Mouse (Mus musculus): ENCODE measurements around the gene Triobp. TPM values are rescaled to one million over a fixed set of nuclear protein-coding genes. Genes with fewer than 3 reads are reported as not detected.

The Triobp gene
- polyA plus RNA-seq, 1 experiment from 2014 or later = 37.4 TPM

- ATAC-seq (ENCODE audit: low FRiP score) = no peak
Measured at GRCm38 (mm10) chr15:79013382-79013781, 65.9 kb downstream of the Triobp start.

GRCm38 (mm10) chr15:79018191-79018590 lies 70.7 kb downstream of the Triobp start:
- H3K27me3 ChIP-seq (ENCODE audit: control insufficient read depth, insufficient read depth, low read length) = no peaks in the 10 kb centered on the region
- no peak for ATAC-seq (ENCODE audit: low FRiP score)

More at GRCm38 (mm10) chr15:79013382-79013781, 65.9 kb downstream of the Triobp start:
- no peaks in the 10 kb centered on the region for H3K9me3 ChIP-seq (ENCODE audit: control insufficient read depth, low read length)
- H3K9ac ChIP-seq = no peak overlapping the region
- H3K4me1 ChIP-seq (replicated peaks; ENCODE audit: control insufficient read depth, insufficient read depth, low read length) = no peaks in the 10 kb centered on the region
- no peak for DNase-seq (ENCODE audit: low spot score)
- H3K27me3 ChIP-seq (ENCODE audit: control insufficient read depth, insufficient read depth, low read length) = no peaks in the 10 kb centered on the region
- H3K4me3 ChIP-seq (replicated peaks; ENCODE audit: low read length) = no peak overlapping the region
- H3K36me3 ChIP-seq (replicated peaks; ENCODE audit: control insufficient read depth, insufficient read depth) = no peaks in the 10 kb centered on the region
- H3K27ac ChIP-seq = 0 out of 2 replicates have a peak overlapping the region, but pooled peaks have one; percentile 3
- no peak overlapping the region for H3K4me2 ChIP-seq (replicated peaks)
- 44% methylated on average over 7 of the region's 7 CpGs for WGBS

GRCm38 (mm10) chr15:79018886-79019285 lies 71.4 kb downstream of the Triobp start:
- WGBS = 64% methylated on average over 3 of the region's 3 CpGs
- no peak for DNase-seq (ENCODE audit: low spot score)

More at GRCm38 (mm10) chr15:79018191-79018590, 70.7 kb downstream of the Triobp start:
- Histone ChIP-seq H3K4me1 (replicated peaks; ENCODE audit: control insufficient read depth, insufficient read depth, low read length) (no peaks in the 10 kb centered on the region), H3K9me3 (ENCODE audit: control insufficient read depth, low read length) (no peaks in the 10 kb centered on the region), H3K4me2 (replicated peaks) (no peak overlapping the region), H3K9ac (no peak overlapping the region), H3K4me3 (replicated peaks; ENCODE audit: low read length) (no peak overlapping the region), H3K27ac (no peak overlapping the region), H3K36me3 (replicated peaks; ENCODE audit: control insufficient read depth, insufficient read depth) (no peaks in the 10 kb centered on the region)
- WGBS = 29% methylated on average over 4 of the region's 4 CpGs
- no peak for DNase-seq (ENCODE audit: low spot score)

GRCm38 (mm10) chr15:79022671-79023230 lies 75.2 kb downstream of the Triobp start:
- no peaks in the 10 kb centered on the region for H3K9me3 ChIP-seq (ENCODE audit: control insufficient read depth, low read length)
- H3K4me3 ChIP-seq (replicated peaks; ENCODE audit: low read length) = no peak overlapping the region
- DNase-seq (ENCODE audit: low spot score) = no peak
- ATAC-seq (ENCODE audit: low FRiP score) = no peak
- 61% methylated on average over 10 of the region's 10 CpGs for WGBS
- H3K27me3 ChIP-seq (ENCODE audit: control insufficient read depth, insufficient read depth, low read length) = 0 out of 2 replicates have a peak, but pooled peaks cover 6% of the 10 kb centered on the region
- no peaks in the 10 kb centered on the region for H3K36me3 ChIP-seq (replicated peaks; ENCODE audit: control insufficient read depth, insufficient read depth)
- H3K27ac ChIP-seq = no peak overlapping the region
- no peak overlapping the region for H3K4me2 ChIP-seq (replicated peaks)
- H3K4me1 ChIP-seq (replicated peaks; ENCODE audit: control insufficient read depth, insufficient read depth, low read length) = peaks cover 11% of the 10 kb centered on the region
- no peak overlapping the region for H3K9ac ChIP-seq

More at GRCm38 (mm10) chr15:79018886-79019285, 71.4 kb downstream of the Triobp start:
- Histone ChIP-seq H3K27me3 (ENCODE audit: control insufficient read depth, insufficient read depth, low read length) (no peaks in the 10 kb centered on the region), H3K4me2 (replicated peaks) (no peak overlapping the region), H3K4me1 (replicated peaks; ENCODE audit: control insufficient read depth, insufficient read depth, low read length) (no peaks in the 10 kb centered on the region), H3K9ac (no peak overlapping the region), H3K36me3 (replicated peaks; ENCODE audit: control insufficient read depth, insufficient read depth) (no peaks in the 10 kb centered on the region), H3K9me3 (ENCODE audit: control insufficient read depth, low read length) (no peaks in the 10 kb centered on the region), H3K27ac (no peak overlapping the region), H3K4me3 (replicated peaks; ENCODE audit: low read length) (no peak overlapping the region)
- no peak for ATAC-seq (ENCODE audit: low FRiP score)

GRCm38 (mm10) chr15:79023366-79023765 lies 75.8 kb downstream of the Triobp start:
- Histone ChIP-seq H3K4me2 (replicated peaks) (no peak overlapping the region), H3K9me3 (ENCODE audit: control insufficient read depth, low read length) (no peaks in the 10 kb centered on the region), H3K4me3 (replicated peaks; ENCODE audit: low read length) (no peak overlapping the region), H3K4me1 (replicated peaks; ENCODE audit: control insufficient read depth, insufficient read depth, low read length) (peaks cover 12% of the 10 kb centered on the region), H3K9ac (no peak overlapping the region), H3K36me3 (replicated peaks; ENCODE audit: control insufficient read depth, insufficient read depth) (no peaks in the 10 kb centered on the region), H3K27me3 (ENCODE audit: control insufficient read depth, insufficient read depth, low read length) (0 out of 2 replicates have a peak, but pooled peaks cover 6% of the 10 kb centered on the region), H3K27ac (no peak overlapping the region)
- ATAC-seq (ENCODE audit: low FRiP score) (no peak), DNase-seq (ENCODE audit: low spot score) (no peak)
- WGBS = 62% methylated on average over 1 of the region's 1 CpGs

- Histone ChIP-seq H3K27me3 (ENCODE audit: control insufficient read depth, insufficient read depth, low read length) (0 out of 2 replicates have a peak, but pooled peaks cover 6% of the 10 kb centered on the region), H3K4me3 (replicated peaks; ENCODE audit: low read length) (no peak overlapping the region), H3K9ac (0 out of 2 replicates have a peak overlapping the region, but pooled peaks have one; percentile 1), H3K4me1 (replicated peaks; ENCODE audit: control insufficient read depth, insufficient read depth, low read length) (peaks cover 26% of the 10 kb centered on the region), H3K4me2 (replicated peaks) (peak overlapping the region; percentile 10), H3K36me3 (replicated peaks; ENCODE audit: control insufficient read depth, insufficient read depth) (no peaks in the 10 kb centered on the region), H3K27ac (no peak overlapping the region), H3K9me3 (ENCODE audit: control insufficient read depth, low read length) (no peaks in the 10 kb centered on the region)
- 12% methylated on average over 16 of the region's 18 CpGs for WGBS
- no peak for DNase-seq (ENCODE audit: low spot score)
- no peak for ATAC-seq (ENCODE audit: low FRiP score)
Measured at GRCm38 (mm10) chr15:79025687-79026308, 78.3 kb downstream of the Triobp start.

GRCm38 (mm10) chr15:79026511-79027290 lies 79.2 kb downstream of the Triobp start:
- Histone ChIP-seq H3K9me3 (ENCODE audit: control insufficient read depth, low read length) (no peaks in the 10 kb centered on the region), H3K4me3 (replicated peaks; ENCODE audit: low read length) (peak overlapping the region; percentile 61), H3K4me1 (replicated peaks; ENCODE audit: control insufficient read depth, insufficient read depth, low read length) (peaks cover 31% of the 10 kb centered on the region), H3K9ac (0 out of 2 replicates have a peak overlapping the region, but pooled peaks have one; percentile 94), H3K4me2 (replicated peaks) (peak overlapping the region; percentile 73), H3K27ac (peak overlapping the region; percentile 92; the same call in 1 of the 2 replicates), H3K36me3 (replicated peaks; ENCODE audit: control insufficient read depth, insufficient read depth) (no peaks in the 10 kb centered on the region), H3K27me3 (ENCODE audit: control insufficient read depth, insufficient read depth, low read length) (0 out of 2 replicates have a peak, but pooled peaks cover 6% of the 10 kb centered on the region)
- ATAC-seq (ENCODE audit: low FRiP score) (no peak), DNase-seq (ENCODE audit: low spot score) (no peak)
- WGBS = 38% methylated on average over 14 of the region's 14 CpGs

- H3K9me3 ChIP-seq (ENCODE audit: control insufficient read depth, low read length) = no peaks in the 10 kb centered on the region
- H3K27ac ChIP-seq = peak overlapping the region; percentile 92
- WGBS = 6% methylated on average over 44 of the region's 46 CpGs
- peak overlapping the region; percentile 61 for H3K4me3 ChIP-seq (replicated peaks; ENCODE audit: low read length)
- ATAC-seq (ENCODE audit: low FRiP score) (no peak), DNase-seq (ENCODE audit: low spot score) (no peak)
- peaks cover 31% of the 10 kb centered on the region for H3K4me1 ChIP-seq (replicated peaks; ENCODE audit: control insufficient read depth, insufficient read depth, low read length)
- peak overlapping the region; percentile 73 for H3K4me2 ChIP-seq (replicated peaks)
- H3K27me3 ChIP-seq (ENCODE audit: control insufficient read depth, insufficient read depth, low read length) = 0 out of 2 replicates have a peak, but pooled peaks cover 6% of the 10 kb centered on the region
- no peaks in the 10 kb centered on the region for H3K36me3 ChIP-seq (replicated peaks; ENCODE audit: control insufficient read depth, insufficient read depth)
- H3K9ac ChIP-seq = peak overlapping the region; percentile 94
Measured at GRCm38 (mm10) chr15:79027291-79028205, 80.0 kb downstream of the Triobp start.

Data from hindbrain, embryonic 14.5 days (tissue).